Mouse (Mus musculus) spleen, postnatal 14 days (tissue): ENCODE data around the gene 1700020L24Rik.
A peak's percentile ranks its signal among the peaks of the same experiment; 100 is the strongest.

ENCODE experiments used
- DNase-seq, 2 experiments: peaks; one replicate each; pipeline ENCODE4 v3.0.0; 2021 to 2022; ENCODE audit warnings: low spot score in 2 of 2

1700020L24Rik gene

GRCm38 (mm10) chr11:83437377-83437776 is at the start of gene 1700020L24Rik:
Gene 1700020L24Rik (plus strand): TSS chr11:83437677.
- no peak for DNase-seq

- no peak for DNase-seq
Measured at GRCm38 (mm10) chr11:83393062-83393461, 44.4 kb upstream of the 1700020L24Rik start.

GRCm38 (mm10) chr11:83394802-83395439 is 42.6 kb upstream of the 1700020L24Rik start:
- DNase-seq, result no peak

GRCm38 (mm10) chr11:83397626-83398025 is 39.9 kb upstream of the 1700020L24Rik start:
- no peak for DNase-seq

DNA sequence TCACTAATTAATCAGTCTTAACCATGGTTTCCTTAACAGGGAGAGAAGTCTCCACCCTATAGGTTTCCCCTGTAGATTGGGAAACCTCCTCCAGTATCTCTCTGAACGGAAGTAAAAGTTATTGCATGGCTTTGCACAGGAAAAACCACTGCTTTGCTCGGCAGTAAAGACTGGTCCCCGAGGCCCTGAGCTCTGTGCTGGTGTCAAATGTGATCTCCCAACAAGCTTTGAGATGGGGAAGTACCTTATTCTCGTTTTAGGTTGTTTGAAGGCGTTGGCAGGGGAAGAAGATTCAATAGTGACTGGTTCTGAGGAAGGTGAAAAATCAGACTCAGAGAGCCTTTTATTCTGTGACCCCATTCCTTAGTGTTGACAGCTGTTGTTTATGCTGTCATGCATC is 38.8 kb upstream of the 1700020L24Rik start:
- DNase-seq, result no peak

- no peak for DNase-seq
Measured at GRCm38 (mm10) chr11:83403787-83404186, 33.7 kb upstream of the 1700020L24Rik start.

GRCm38 (mm10) chr11:83406391-83406790 is 31.1 kb upstream of the 1700020L24Rik start:
- no peak for DNase-seq

GRCm38 (mm10) chr11:83408242-83408641 is 29.2 kb upstream of the 1700020L24Rik start:
- DNase-seq, result no peak

GRCm38 (mm10) chr11:83409087-83409754 is 28.3 kb upstream of the 1700020L24Rik start, which contains the start of gene Rasl10b:
Gene Rasl10b (plus strand): TSS chr11:83409137.
- DNase-seq, result no peak

DNA sequence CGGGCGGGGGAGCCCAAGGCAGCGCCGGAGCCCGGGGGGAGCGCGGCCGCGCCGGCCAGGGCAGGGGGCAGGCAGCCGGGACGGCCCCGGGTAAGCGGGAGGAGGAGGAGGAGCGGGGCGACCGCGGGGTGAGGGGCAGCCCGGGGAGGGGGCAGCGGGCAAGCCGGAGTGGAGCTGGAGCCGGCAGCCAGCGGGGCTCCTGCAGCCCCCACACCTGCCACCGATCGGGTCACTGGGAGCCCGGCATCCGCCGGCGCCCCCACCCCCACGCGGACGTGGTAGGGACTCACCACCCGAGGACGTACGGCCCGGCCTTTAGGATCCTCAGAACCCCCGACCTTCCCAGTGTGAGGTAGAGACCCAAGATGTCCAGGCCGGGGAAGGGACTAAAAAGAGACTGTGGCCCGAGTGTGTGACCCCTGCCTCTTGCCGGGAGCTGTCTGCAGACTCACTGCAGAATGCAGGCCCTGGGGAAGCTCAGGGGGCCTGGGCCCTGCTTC is 27.6 kb upstream of the 1700020L24Rik start:
- DNase-seq, result no peak

DNA sequence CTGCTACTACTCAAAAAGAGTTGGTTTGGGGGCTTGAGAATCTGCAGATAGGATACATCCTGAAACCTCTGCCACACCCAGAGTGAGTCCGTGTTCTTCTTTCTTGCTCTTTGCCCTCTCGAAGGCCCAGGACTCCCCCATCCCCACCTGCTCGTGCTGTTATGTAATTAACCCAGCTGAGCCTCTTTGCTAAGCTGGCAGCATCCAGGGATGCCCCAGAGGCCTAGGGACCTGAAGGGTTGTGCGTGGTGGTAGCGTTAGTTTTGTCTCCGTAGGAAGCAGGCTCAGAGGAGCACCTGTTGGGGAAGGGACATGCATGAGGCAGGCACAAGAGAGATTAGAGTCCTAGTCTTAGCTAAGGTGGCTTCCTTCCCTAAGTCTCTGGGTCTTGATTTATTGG is 27.0 kb upstream of the 1700020L24Rik start:
- DNase-seq, result no peak

- DNase-seq, result peak in 1 of 2 experiments; percentile 38
Measured at GRCm38 (mm10) chr11:83417080-83417479, 20.4 kb upstream of the 1700020L24Rik start.

GRCm38 (mm10) chr11:83417708-83418107 is 19.8 kb upstream of the 1700020L24Rik start:
- DNase-seq, result no peak

DNA sequence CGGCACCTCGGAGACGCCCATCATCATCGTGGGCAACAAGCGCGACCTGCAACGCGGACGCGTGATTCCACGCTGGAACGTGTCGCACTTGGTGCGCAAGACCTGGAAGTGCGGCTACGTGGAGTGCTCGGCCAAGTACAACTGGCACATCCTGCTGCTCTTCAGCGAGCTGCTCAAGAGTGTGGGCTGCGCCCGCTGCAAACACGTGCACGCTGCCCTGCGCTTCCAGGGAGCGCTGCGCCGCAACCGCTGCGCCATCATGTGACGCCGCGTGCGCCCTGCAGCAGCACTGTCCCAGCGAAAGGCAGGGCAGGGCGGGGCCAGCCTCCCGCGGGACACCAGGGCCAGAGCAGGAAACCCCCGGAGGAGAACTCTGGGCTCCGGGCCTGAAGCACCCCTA is 18.9 kb upstream of the 1700020L24Rik start:
- no peak for DNase-seq

GRCm38 (mm10) chr11:83420338-83420737 is 17.1 kb upstream of the 1700020L24Rik start:
- no peak for DNase-seq

- peak in 1 of 2 experiments; percentile 48 for DNase-seq
Measured at GRCm38 (mm10) chr11:83421305-83421704, 16.2 kb upstream of the 1700020L24Rik start.

DNA sequence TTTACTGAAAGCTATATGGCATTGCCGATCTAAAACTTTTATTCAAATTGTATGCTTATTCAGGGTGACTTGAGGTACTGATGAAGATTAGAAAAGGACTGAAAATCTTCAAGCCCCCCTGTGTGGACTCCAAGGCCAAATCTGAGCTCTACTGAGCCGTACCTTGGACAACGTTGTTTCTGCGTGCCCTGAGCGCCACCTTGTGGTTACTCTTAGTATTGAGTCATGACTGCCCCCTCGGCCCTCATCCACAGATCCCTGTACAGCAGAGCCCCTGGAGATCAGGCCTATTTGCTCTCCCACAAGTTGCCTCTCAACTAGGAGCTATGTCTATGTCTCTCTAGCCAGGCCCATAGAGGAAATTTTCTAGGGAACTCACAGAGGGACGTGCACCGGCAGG is 12.8 kb upstream of the 1700020L24Rik start:
- DNase-seq, result peak; percentile 37 to 69

- no peak for DNase-seq
Measured at GRCm38 (mm10) chr11:83426964-83427363, 10.5 kb upstream of the 1700020L24Rik start.

DNA sequence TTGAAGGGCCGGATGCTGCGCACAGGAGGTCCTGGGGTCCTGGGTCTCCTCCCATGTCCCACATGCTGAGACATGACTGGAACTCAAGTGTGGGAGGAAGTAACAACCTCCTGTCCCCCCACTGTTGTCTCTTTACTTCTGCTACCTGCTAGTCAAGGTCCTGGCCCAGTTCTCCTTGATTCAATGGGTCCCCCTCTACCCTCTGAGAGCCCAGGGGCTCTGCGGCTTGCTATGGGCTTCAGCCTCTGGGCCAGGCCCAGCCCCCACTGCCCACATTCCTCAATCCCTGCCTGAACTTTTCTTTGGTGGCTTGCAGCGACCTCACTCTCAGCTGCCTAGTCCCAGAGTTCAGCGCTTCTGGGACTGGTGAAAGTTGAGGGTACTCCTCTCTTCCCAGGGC is 8.1 kb upstream of the 1700020L24Rik start, which contains the start of gene Gas2l2:
TSS of gene Gas2l2 (minus strand) at position 101 of the 400 bp plus-strand sequence.
- no peak for DNase-seq

DNA sequence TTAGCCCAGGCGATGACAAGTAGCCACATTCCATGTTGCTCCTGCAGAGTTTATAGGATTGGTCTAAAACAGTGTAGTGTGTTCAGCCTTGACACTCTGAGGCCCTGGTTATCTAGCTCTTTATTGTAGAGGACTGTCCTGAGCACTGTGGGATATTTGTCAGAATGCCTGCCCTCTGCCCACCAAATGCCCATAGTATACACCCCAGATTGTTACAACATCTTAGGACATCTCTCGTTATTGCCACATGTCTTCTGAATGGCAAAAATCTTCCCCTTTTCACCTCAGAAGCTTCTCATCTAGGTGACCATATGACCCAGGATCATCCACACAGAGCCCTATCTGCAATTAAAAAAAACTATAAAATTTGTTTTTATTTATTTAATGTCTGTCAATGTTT is 4.9 kb upstream of the 1700020L24Rik start:
- no peak for DNase-seq

DNA sequence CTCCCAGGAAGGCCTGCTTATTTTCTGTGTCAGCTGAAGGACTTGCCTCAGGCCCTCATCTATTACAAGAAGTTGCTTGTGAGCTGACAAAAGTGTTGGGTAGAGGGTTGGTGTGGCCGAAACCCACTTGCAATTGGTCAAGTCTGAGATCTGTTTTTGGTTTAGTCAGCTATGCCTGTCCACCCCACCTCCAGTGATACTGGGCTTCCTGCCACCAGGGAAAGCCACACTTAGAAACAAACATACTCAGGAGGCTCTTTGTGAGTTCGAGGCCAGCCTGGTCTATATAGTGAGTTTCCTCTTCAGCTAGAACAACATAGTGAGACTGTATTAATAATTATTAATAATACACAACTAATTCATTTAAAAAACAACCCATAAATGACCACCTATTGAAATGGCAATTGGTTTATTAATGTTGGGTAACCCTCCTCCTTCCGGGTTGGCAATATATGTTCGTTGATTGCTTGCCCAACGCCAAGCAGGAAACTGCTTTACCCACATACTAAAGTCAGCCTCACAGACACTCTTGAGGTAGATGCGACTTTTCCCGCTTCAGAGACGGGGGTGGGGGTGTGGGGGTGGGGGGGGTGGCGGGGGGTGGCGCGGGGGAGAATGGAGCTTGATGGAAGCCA is 2.1 kb downstream of the 1700020L24Rik start:
- DNase-seq, result no peak
